Mouse (Mus musculus) limb, embryonic 12.5 days (tissue): ENCODE measurements around the gene Lypla2. TPM values are rescaled to one million over a fixed set of nuclear protein-coding genes. Genes with fewer than 3 reads are reported as not detected.

Experiments
- ATAC-seq: fragments of 200-750 bp; cut with Nextera tagmentation; 2 replicates; pipeline ENCODE4 v1.8.0; 2017; ENCODE audit warnings: low read depth, moderate TSS enrichment; ENCODE audit not compliant: insufficient number of reproducible peaks, insufficient read depth, low FRiP score, low TSS enrichment
- H3K27ac ChIP-seq: fragments of 300-500 bp; sonication (generic); 2 replicates; pipeline ENCODE4 v1.5.1; 2016; ENCODE audit warnings: mild to moderate bottlenecking, moderate library complexity
- H3K27me3 ChIP-seq: fragments of 300-500 bp; sonication (generic); 2 replicates; pipeline ENCODE4 v1.6.1; 2016; ENCODE audit warnings: mild to moderate bottlenecking, moderate library complexity
- H3K36me3 ChIP-seq: fragments of 300-500 bp; sonication (generic); 2 replicates; pipeline ENCODE4 v1.6.1; 2016; ENCODE audit warnings: mild to moderate bottlenecking, moderate library complexity
- H3K4me1 ChIP-seq: fragments of 300-500 bp; sonication (generic); replicated peaks from 2 replicates; pipeline ENCODE4 v1.6.1; 2016
- H3K4me2 ChIP-seq: fragments of 300-500 bp; sonication (generic); 2 replicates; pipeline ENCODE4 v1.6.1; 2016; ENCODE audit warnings: mild to moderate bottlenecking, moderate library complexity
- H3K4me3 ChIP-seq: fragments of 300-500 bp; sonication (generic); replicated peaks from 2 replicates; pipeline ENCODE4 v1.5.1; 2016; ENCODE audit warnings: mild to moderate bottlenecking
- H3K9ac ChIP-seq: fragments of 300-500 bp; sonication (generic); replicated peaks from 2 replicates; pipeline ENCODE4 v1.6.1; 2016; ENCODE audit warnings: mild to moderate bottlenecking, moderate library complexity
- H3K9me3 ChIP-seq: fragments of 300-500 bp; sonication (generic); 2 replicates; pipeline ENCODE4 v1.6.1; 2016; ENCODE audit warnings: mild to moderate bottlenecking, moderate library complexity
- WGBS: fragments of 180-500 bp; shearing (Covaris S2); methylation state at CpG from one replicate; pipeline ENCODE4 v1.1.7; 2016; 5-methylcytosine and 5-hydroxymethylcytosine counted together
- polyA plus RNA-seq: library from polyadenylated mRNA; unstranded; fragments of >200 nt; fragmentation: Nextera tagmentation; extraction: Ambion mirVana; gene quantifications from 2 replicates; pipeline ENCODE4 v1.2.1, GENCODE M21; 2016

Lypla2 gene
- polyA plus RNA-seq, 1 experiment from 2014 or later = 127 TPM

DNA sequence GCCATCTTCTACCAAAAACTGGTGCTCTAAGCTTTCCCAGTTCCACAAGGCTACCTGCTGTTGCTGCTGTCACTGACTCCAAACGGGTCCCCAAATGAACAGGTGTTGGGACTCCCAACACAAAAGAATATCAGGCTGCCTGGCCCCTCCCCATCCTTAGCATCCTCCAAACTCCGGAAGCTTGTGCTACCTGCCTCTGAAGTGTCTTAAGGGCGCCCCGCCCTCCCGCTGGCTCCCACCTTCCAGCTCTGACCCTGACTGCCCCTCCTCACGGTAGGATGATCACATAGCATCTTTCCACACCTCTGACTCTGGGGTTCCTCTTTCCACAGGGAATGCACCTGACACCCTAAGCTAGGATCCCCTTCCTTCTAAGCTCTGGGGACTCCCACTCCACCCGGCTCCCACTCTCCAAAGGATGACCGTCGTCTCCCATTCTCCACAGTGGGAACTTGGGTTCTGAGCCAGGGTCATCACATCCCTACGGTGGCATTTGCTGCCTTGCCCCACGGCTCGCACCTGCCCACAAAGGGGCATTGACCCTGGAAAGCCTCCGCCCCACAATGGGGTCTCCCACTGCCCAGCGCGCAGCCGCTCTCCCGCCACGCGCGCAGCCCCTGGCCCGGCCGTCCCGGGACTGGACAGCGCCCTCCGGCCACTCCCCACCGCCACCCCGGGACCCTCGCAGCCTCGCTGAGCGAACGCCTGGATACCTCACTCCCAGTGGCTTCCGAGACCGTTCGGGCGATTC is 446 bp downstream of the Lypla2 start:
- Histone ChIP-seq H3K4me2 (peak overlapping the region; percentile 98), H3K36me3 (peaks cover 70% of the 10 kb centered on the region), H3K27me3 (no peaks in the 10 kb centered on the region), H3K9ac (peak overlapping the region; percentile 93), H3K4me3 (peak overlapping the region; percentile 100), H3K9me3 (no peaks in the 10 kb centered on the region), H3K27ac (peak overlapping the region; percentile 66), H3K4me1 (peaks cover 21% of the 10 kb centered on the region)
- WGBS = under 1% methylated on average over 35 of the region's 35 CpGs
- ATAC-seq = no peak

GRCm38 (mm10) chr4:135970585-135970984 is 1.8 kb downstream of the Lypla2 start:
- no peak for ATAC-seq
- Histone ChIP-seq H3K9ac (no peak overlapping the region), H3K27ac (no peak overlapping the region), H3K36me3 (peaks cover 70% of the 10 kb centered on the region), H3K9me3 (no peaks in the 10 kb centered on the region), H3K4me2 (peak overlapping the region; percentile 98; the same call in 1 of the 2 replicates), H3K27me3 (no peaks in the 10 kb centered on the region), H3K4me3 (peak overlapping the region; percentile 100; the same call in 1 of the 2 replicates), H3K4me1 (peaks cover 21% of the 10 kb centered on the region)
- WGBS = 87% methylated on average over 11 of the region's 11 CpGs

- H3K4me2 ChIP-seq = no peak overlapping the region
- H3K4me1 ChIP-seq = peaks cover 28% of the 10 kb centered on the region
- no peak overlapping the region for H3K4me3 ChIP-seq
- H3K27ac ChIP-seq = no peak overlapping the region
- no peaks in the 10 kb centered on the region for H3K9me3 ChIP-seq
- no peaks in the 10 kb centered on the region for H3K27me3 ChIP-seq
- H3K9ac ChIP-seq = no peak overlapping the region
- 92% methylated on average over 13 of the region's 13 CpGs for WGBS
- no peak for ATAC-seq
- peaks cover 58% of the 10 kb centered on the region for H3K36me3 ChIP-seq
Observed at GRCm38 (mm10) chr4:135969070-135969750, 3.2 kb downstream of the Lypla2 start.

GRCm38 (mm10) chr4:135968271-135968869 is 4.1 kb downstream of the Lypla2 start:
- ATAC-seq = no peak
- no peak overlapping the region for H3K27ac ChIP-seq
- H3K36me3 ChIP-seq = peaks cover 54% of the 10 kb centered on the region
- H3K9me3 ChIP-seq = no peaks in the 10 kb centered on the region
- H3K4me2 ChIP-seq = no peak overlapping the region
- WGBS = 76% methylated on average over 17 of the region's 19 CpGs
- H3K9ac ChIP-seq = peak overlapping the region; percentile 31; the same call in 1 of the 2 replicates
- peaks cover 31% of the 10 kb centered on the region for H3K4me1 ChIP-seq
- no peak overlapping the region for H3K4me3 ChIP-seq
- no peaks in the 10 kb centered on the region for H3K27me3 ChIP-seq

GRCm38 (mm10) chr4:135967086-135967760 is 5.2 kb downstream of the Lypla2 start:
- 90% methylated on average over 18 of the region's 18 CpGs for WGBS
- Histone ChIP-seq H3K27me3 (no peaks in the 10 kb centered on the region), H3K9me3 (no peaks in the 10 kb centered on the region), H3K4me2 (no peak overlapping the region), H3K4me1 (peaks cover 36% of the 10 kb centered on the region), H3K36me3 (peaks cover 56% of the 10 kb centered on the region), H3K27ac (no peak overlapping the region), H3K4me3 (no peak overlapping the region), H3K9ac (no peak overlapping the region)
- no peak for ATAC-seq

- WGBS = 92% methylated on average over 16 of the region's 16 CpGs
- no peaks in the 10 kb centered on the region for H3K9me3 ChIP-seq
- H3K4me1 ChIP-seq = peaks cover 29% of the 10 kb centered on the region
- no peak for ATAC-seq
- no peak overlapping the region for H3K4me3 ChIP-seq
- peaks cover 65% of the 10 kb centered on the region for H3K36me3 ChIP-seq
- H3K27ac ChIP-seq = no peak overlapping the region
- no peak overlapping the region for H3K4me2 ChIP-seq
- no peaks in the 10 kb centered on the region for H3K27me3 ChIP-seq
- H3K9ac ChIP-seq = no peak overlapping the region
Observed at GRCm38 (mm10) chr4:135966283-135966682, 6.1 kb downstream of the Lypla2 start.

GRCm38 (mm10) chr4:135965113-135965512 is 7.3 kb downstream of the Lypla2 start:
- Histone ChIP-seq H3K9ac (no peak overlapping the region), H3K4me3 (no peak overlapping the region; the same call in 1 of the 2 replicates), H3K9me3 (no peaks in the 10 kb centered on the region), H3K4me1 (peaks cover 21% of the 10 kb centered on the region), H3K4me2 (peak overlapping the region; percentile 89; the same call in 1 of the 2 replicates), H3K27ac (no peak overlapping the region), H3K36me3 (peaks cover 61% of the 10 kb centered on the region), H3K27me3 (no peaks in the 10 kb centered on the region)
- 83% methylated on average over 9 of the region's 9 CpGs for WGBS
- ATAC-seq = no peak

GRCm38 (mm10) chr4:135964426-135964825 is 8.0 kb downstream of the Lypla2 start:
- no peak for ATAC-seq
- H3K4me2 ChIP-seq = peak overlapping the region; percentile 89
- H3K4me1 ChIP-seq = peaks cover 21% of the 10 kb centered on the region
- peak overlapping the region; percentile 58 for H3K4me3 ChIP-seq
- peak overlapping the region; percentile 8; the same call in 1 of the 2 replicates for H3K27ac ChIP-seq
- peak overlapping the region; percentile 72 for H3K9ac ChIP-seq
- H3K36me3 ChIP-seq = peaks cover 61% of the 10 kb centered on the region
- WGBS = 8% methylated on average over 12 of the region's 12 CpGs
- H3K9me3 ChIP-seq = no peaks in the 10 kb centered on the region
- H3K27me3 ChIP-seq = no peaks in the 10 kb centered on the region

DNA sequence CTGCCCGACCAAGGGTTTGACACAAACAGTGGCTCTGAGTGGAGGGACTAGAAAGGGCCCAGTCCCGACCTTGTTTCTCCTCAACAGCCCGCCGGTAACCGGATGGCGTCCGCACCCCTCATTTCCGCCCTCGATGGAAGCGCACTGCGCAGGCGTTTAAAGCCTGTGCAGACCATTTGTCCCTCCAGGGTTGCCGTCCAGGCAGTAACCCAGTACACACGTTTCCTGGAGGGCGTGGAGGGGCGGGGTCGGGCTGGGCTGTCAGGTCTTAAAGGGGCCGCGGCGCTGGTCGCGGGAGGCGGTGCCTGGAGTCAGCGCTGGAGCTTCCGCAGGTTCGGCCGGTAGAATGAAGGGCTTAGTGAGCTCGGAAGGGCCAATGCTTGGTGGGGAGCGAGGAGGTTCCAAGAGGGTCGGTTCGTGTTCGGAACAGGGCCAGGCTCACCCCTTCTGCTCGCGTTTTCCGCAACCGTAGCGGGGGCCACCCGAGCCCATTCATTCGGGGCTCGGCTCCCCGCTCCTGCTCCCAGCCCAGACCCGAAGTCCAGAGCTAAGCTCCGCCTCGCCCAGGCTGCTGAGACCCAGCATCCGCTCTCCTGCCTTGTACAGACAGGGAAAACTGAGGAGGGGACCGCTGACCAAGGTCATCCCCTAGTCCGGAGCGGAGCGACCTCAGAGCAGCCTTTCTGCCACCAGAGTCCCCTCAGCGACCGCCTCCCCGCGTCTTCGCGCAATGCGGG is 8.8 kb downstream of the Lypla2 start, which contains the start of gene Gale:
Gale (plus strand) TSS at position 271 of the 737 bp plus-strand sequence.
- peak within 1 kb of the TSS; percentile 89 for H3K4me2 ChIP-seq
- WGBS = under 1% methylated on average over 56 of the region's 56 CpGs
- peak within 1 kb of the TSS; percentile 88 for H3K27ac ChIP-seq
- ATAC-seq = peak; percentile 87
- peak within 1 kb of the TSS; percentile 58 for H3K4me3 ChIP-seq
- H3K27me3 ChIP-seq = no peaks in the 10 kb centered on the region
- no peaks in the 10 kb centered on the region for H3K9me3 ChIP-seq
- peaks cover 61% of the 10 kb centered on the region for H3K36me3 ChIP-seq
- H3K4me1 ChIP-seq = peaks cover 20% of the 10 kb centered on the region
- peak within 1 kb of the TSS; percentile 73 for H3K9ac ChIP-seq

DNA sequence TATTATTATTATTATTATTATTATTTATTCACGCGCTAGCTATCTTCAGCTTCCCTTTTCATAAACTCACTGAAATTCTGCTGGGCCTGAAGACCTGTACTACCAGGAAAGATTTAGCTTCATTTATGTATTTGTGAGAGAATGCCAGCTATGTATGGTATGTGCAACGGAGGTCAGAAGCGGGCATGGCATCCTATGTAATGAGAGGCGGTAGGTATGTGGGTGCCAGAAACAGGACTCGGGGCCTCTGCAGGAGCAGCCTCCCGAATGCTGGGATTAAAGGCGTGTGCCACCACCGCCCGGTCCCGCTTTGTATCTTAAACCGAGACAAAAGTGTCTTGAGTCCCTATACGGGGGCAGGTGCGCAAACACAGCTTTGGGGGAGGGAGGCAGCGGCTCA is 9.5 kb downstream of the Lypla2 start:
- H3K9ac ChIP-seq = peak overlapping the region; percentile 73
- ATAC-seq = no peak
- peaks cover 61% of the 10 kb centered on the region for H3K36me3 ChIP-seq
- no peaks in the 10 kb centered on the region for H3K27me3 ChIP-seq
- H3K27ac ChIP-seq = peak overlapping the region; percentile 88
- H3K4me2 ChIP-seq = peak overlapping the region; percentile 89
- 6% methylated on average over 15 of the region's 15 CpGs for WGBS
- H3K4me3 ChIP-seq = peak overlapping the region; percentile 58
- no peaks in the 10 kb centered on the region for H3K9me3 ChIP-seq
- H3K4me1 ChIP-seq = peaks cover 16% of the 10 kb centered on the region
